Comparison of ENCODE assay signal across 9 mouse cellular contexts in genomic region chr2:170758201-170758600, GRCm38 (mm10). TPM values are rescaled to one million over a fixed set of nuclear protein-coding genes. Genes with fewer than 3 reads are reported as not detected.
DNase-seq lines count a peak whose midpoint lies in the region; ATAC-seq lines count a peak whose summit lies in the region.
"Had no signal": no experiment of that assay in that cellular context is flagged by ENCODE, and none has a peak within 500 bp of the region (broad histone marks: within the 10 kb centered on the region; RNA-seq: fewer than 3 reads in every experiment).

No protein-coding gene starts in this region.

- no peaks in the 10 kb centered on the region for H3K27me3 ChIP-seq in embryonic facial prominence, embryonic 10.5 days (replicated peaks; ENCODE audit: low read depth, poor library complexity, severe bottlenecking)
- no peaks in the 10 kb centered on the region for H3K27me3 ChIP-seq in hindbrain, embryonic 12.5 days
- no peaks in the 10 kb centered on the region for H3K27me3 ChIP-seq in midbrain, embryonic 14.5 days (ENCODE audit: control insufficient read depth, insufficient read depth, low read length)

- no peaks in the 10 kb centered on the region for H3K9me3 ChIP-seq in embryonic facial prominence, embryonic 10.5 days
- no peaks in the 10 kb centered on the region for H3K9me3 ChIP-seq in hindbrain, embryonic 12.5 days (replicated peaks)
- H3K9me3 ChIP-seq in midbrain, embryonic 14.5 days (ENCODE audit: control insufficient read depth, low read length) = no peaks in the 10 kb centered on the region

- no peak overlapping the region for H3K4me3 ChIP-seq in embryonic facial prominence, embryonic 10.5 days
- no peak overlapping the region for H3K4me3 ChIP-seq in hindbrain, embryonic 12.5 days
- H3K4me3 ChIP-seq in midbrain, embryonic 14.5 days (replicated peaks; ENCODE audit: low read depth, low read length) = no peak overlapping the region
- H3K4me3 ChIP-seq: left cerebral cortex, adult 2 months had no signal

- no peak overlapping the region for H3K4me2 ChIP-seq in hindbrain, embryonic 12.5 days (replicated peaks)
- H3K4me2 ChIP-seq in midbrain, embryonic 14.5 days (ENCODE audit: low read length) = no peak overlapping the region

- H3K27ac ChIP-seq in embryonic facial prominence, embryonic 10.5 days (replicated peaks) = peak overlapping the region; percentile 72; the same call in 1 of the 2 replicates
- H3K27ac ChIP-seq in hindbrain, embryonic 12.5 days = peak overlapping the region; percentile 75; the same call in 1 of the 2 replicates
- 0 out of 2 replicates have a peak overlapping the region, but pooled peaks have one; percentile 74 for H3K27ac ChIP-seq in midbrain, embryonic 14.5 days (replicated peaks; ENCODE audit: low read depth, low read length)
- H3K27ac ChIP-seq: left cerebral cortex, adult 2 months had no signal

- ATAC-seq in hindbrain, embryonic 12.5 days (ENCODE audit: low FRiP score) = no peak
- no peak for ATAC-seq in midbrain, embryonic 14.5 days (ENCODE audit: low FRiP score, low TSS enrichment)

- H3K36me3 ChIP-seq in embryonic facial prominence, embryonic 10.5 days (replicated peaks) = no peaks in the 10 kb centered on the region
- no peaks in the 10 kb centered on the region for H3K36me3 ChIP-seq in hindbrain, embryonic 12.5 days
- H3K36me3 ChIP-seq in midbrain, embryonic 14.5 days (ENCODE audit: control insufficient read depth, insufficient read depth, low read length) = no peaks in the 10 kb centered on the region
- H3K36me3 ChIP-seq: G1E had no signal

- 87% methylated on average over 5 of the region's 5 CpGs for WGBS in embryonic facial prominence, embryonic 10.5 days
- 85% methylated on average over 5 of the region's 5 CpGs for WGBS in hindbrain, embryonic 12.5 days
- WGBS in midbrain, embryonic 14.5 days = 77% methylated on average over 5 of the region's 5 CpGs

- H3K4me1 ChIP-seq in embryonic facial prominence, embryonic 10.5 days = peaks cover 35% of the 10 kb centered on the region
- peaks cover 25% of the 10 kb centered on the region for H3K4me1 ChIP-seq in hindbrain, embryonic 12.5 days
- H3K4me1 ChIP-seq in midbrain, embryonic 14.5 days (ENCODE audit: control insufficient read depth, insufficient read depth, low read length) = peaks cover 24% of the 10 kb centered on the region

- peak; percentile 7 for DNase-seq in kidney, postnatal 10 days
- DNase-seq in kidney, adult 8-10 months = no peak
- DNase-seq in embryonic facial prominence, embryonic 10.5 days (ENCODE audit: low spot score) = no peak
- peak; percentile 55 for DNase-seq in midbrain, embryonic 14.5 days
- DNase-seq in urinary bladder, postnatal 10 days (ENCODE audit: low spot score) = no peak
- no peak for DNase-seq in thymus, postnatal 0 days (ENCODE audit: low spot score)

- H3K9ac ChIP-seq in hindbrain, embryonic 12.5 days = no peak overlapping the region
- H3K9ac ChIP-seq in midbrain, embryonic 14.5 days (replicated peaks; ENCODE audit: low read length) = no peak overlapping the region

RNA-seq across cellular contexts. Expression of gene Dok5, which starts 26.6 kb away (rescaled TPM):
- 11.8 and 16.3 TPM in 2 replicates for polyA plus RNA-seq in embryonic facial prominence, embryonic 10.5 days (2016; fragmentation: Nextera tagmentation; extraction: Ambion mirVana)
- polyA plus RNA-seq in hindbrain, embryonic 12.5 days (2016; fragmentation: Nextera tagmentation; extraction: Ambion mirVana) = 29.0 and 30.9 TPM in 2 replicates
- polyA plus RNA-seq in midbrain, embryonic 14.5 days (2014; fragmentation: Nextera tagmentation; extraction: Ambion mirVana) = 31.5 and 43.0 TPM in 2 replicates
- polyA plus RNA-seq in thymus, postnatal 0 days (2015; fragmentation: Nextera tagmentation; extraction: Ambion mirVana) = 1.6 and 2.6 TPM in 2 replicates
- polyA plus RNA-seq: G1E had no signal

Comparison
In these comparisons a context has a peak if more than half of its experiments do, and no peak if none do; other contexts are left out.
1. DNase-seq: peak in kidney, postnatal 10 days (single experiment) and midbrain, embryonic 14.5 days (single experiment); none in kidney, adult 8-10 months (0 of 2), embryonic facial prominence, embryonic 10.5 days (single experiment), urinary bladder, postnatal 10 days (single experiment) and thymus, postnatal 0 days (single experiment).
2. Peak in every context shown above with its lines, with median percentiles within 50 percentile points of each other: H3K27ac ChIP-seq.